Mouse (Mus musculus): Measurements from ENCODE around the gene Ear14.
"Not testable (repeated sequence)": the region's sequence is repeated elsewhere in the genome, so short reads cannot be mapped to it uniquely, and the experiment has no call there.

The Ear14 gene

DNA sequence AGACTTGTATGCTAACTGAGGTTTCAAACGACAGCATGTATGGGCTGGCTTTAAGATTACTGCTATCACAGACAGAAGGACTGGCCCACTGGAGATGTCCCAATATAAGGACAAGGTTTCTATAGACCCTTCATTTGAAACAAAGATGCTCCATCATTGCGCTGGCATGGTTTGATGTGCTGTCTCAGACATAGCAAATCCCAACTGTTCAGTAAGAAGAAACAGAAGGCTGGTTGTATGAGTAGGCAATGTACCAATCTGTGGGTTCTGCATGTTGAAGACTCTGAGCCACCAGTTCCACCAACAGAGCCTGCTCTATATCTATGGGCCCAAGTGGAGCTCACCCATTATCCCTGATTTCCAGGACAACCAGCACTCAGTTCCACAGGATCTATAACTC, at the start of gene Ear14:
Gene Ear14, plus strand, starts transcription at position 277 of the 400 bp plus-strand sequence.
- no peak for DNase-seq

GRCm38 (mm10) chr14:51156056-51156735, 47.0 kb upstream of the Ear14 start:
- no peak for DNase-seq

DNA sequence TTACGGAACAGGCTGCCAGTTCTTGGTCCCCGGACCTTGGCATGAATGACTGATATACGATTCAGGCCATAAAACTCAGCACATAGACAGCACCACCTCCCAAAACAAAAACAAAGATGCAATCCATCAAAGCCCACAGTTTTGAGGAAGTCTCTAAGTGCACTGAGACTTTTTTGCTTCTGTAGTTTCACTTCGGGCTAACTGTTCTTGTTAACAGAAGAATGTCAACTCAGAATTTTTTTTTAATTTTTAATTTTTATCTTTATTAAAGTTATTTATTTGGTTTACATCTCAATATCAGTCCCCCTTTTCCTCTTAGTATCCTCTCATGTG, 46.5 kb upstream of the Ear14 start:
- no peak for DNase-seq

DNA sequence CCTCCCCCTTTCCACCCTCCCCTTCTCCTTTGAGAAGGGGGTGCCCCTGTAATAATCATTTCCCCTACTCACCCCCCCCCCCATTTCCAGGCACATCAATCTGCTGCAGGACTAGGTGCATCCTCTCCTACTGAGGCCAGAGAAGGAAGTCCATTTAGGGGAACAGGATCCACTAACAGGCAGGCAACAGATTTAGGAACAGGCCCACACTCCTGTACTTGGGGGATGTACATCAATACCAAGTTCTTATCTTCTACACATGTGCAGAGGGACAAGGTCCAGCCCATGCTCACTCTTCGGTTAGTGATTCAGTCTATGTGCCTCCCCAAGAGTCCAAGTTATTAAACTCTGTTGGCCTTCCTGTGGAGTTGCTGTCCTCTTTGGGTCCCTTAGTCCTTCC, 46.1 kb upstream of the Ear14 start:
- no peak for DNase-seq

- not testable (repeated sequence) for DNase-seq
These were observed 41.2 kb upstream of the Ear14 start, which contains the start of gene Rnase2b for GRCm38 (mm10) chr14:51161976-51162375. TSS of gene Rnase2b (plus strand) at chr14:51162260.

GRCm38 (mm10) chr14:51163323-51163722, 39.9 kb upstream of the Ear14 start:
- DNase-seq, result not testable (repeated sequence)

- no peak for DNase-seq
These were observed 37.8 kb upstream of the Ear14 start for GRCm38 (mm10) chr14:51165435-51165834.

- DNase-seq, result no peak
These were observed 37.1 kb upstream of the Ear14 start for GRCm38 (mm10) chr14:51166068-51166467.

DNA sequence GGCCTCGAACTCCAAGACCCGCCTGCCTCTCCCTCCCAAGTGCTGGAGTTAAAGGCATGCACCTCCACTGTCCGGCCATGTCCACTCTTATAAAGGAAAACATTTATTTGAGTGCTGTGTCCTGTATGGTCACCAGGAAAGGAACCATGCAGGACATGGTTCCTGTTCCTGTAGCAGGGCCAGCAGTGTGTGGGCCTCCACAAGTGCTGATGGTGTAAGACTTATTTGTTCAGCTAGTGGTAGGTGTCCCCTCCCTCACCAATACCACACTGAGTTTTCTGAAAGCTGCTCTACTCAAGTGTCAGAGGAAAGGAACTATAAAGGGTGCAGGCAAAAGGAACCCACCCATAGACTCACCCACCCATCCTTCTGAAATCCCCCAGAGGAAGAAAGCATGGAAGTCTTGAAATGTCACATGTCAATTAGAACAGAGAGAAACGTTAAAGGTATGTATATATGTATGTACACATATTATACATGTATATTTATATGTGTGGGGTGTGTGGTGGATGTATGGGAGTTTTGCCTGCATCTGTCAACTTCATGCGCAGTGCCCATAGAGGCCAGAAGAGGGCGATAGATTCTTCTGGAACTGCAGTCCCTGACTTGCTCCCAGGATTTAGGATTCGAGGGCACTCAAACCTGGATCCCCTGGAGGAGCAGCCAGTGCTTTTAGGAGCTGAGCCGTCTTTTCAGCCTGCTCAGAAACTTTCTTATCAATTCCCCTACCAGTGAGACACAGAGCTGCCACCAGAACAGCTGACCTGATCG, 30.9 kb upstream of the Ear14 start:
- peak; percentile 76 for DNase-seq

- not testable (repeated sequence) for DNase-seq
These were observed 30.2 kb upstream of the Ear14 start for GRCm38 (mm10) chr14:51172947-51173346.

DNA sequence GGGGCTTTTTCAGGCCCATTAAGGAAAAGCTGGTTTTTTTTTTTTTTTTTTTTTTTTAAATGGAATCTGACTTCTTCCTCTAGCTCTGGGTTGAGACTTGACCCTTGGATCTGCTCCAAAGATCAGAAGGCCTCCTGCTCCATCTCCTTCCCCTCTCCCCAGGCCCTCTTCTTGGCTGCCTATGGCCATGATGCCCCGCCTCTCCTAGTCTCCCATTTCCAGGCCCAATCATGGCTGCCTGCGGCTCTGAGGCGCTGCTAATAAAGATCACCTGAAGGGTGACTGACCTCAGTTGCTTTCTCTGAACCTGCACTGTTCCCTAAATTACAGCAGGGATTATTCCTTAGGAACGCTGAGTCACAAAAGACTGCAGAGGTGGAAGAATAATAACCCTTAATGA, 29.3 kb upstream of the Ear14 start:
- no peak for DNase-seq

- DNase-seq, result not testable (repeated sequence)
These were observed 22.1 kb upstream of the Ear14 start for GRCm38 (mm10) chr14:51181051-51181450.

DNA sequence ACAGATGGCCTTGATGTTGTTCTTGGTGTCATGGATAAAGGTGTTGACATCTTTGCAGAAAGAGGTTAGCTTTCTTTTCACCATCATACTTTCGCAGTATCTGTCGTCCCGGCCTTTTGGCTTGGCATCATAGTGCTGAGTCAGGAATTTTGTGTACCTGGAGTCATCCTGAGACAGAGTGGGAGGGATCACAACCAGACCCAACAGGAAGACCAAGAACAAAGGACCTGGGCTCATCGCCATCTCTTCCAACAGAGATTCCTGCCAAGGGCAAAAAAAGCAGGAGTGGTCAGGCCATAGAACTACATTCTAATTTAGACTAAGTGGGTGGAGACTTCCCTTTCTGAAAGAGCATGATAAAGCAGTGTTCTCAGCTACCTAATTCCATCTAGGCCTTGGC, 7.5 kb upstream of the Ear14 start:
- no peak for DNase-seq

DNA sequence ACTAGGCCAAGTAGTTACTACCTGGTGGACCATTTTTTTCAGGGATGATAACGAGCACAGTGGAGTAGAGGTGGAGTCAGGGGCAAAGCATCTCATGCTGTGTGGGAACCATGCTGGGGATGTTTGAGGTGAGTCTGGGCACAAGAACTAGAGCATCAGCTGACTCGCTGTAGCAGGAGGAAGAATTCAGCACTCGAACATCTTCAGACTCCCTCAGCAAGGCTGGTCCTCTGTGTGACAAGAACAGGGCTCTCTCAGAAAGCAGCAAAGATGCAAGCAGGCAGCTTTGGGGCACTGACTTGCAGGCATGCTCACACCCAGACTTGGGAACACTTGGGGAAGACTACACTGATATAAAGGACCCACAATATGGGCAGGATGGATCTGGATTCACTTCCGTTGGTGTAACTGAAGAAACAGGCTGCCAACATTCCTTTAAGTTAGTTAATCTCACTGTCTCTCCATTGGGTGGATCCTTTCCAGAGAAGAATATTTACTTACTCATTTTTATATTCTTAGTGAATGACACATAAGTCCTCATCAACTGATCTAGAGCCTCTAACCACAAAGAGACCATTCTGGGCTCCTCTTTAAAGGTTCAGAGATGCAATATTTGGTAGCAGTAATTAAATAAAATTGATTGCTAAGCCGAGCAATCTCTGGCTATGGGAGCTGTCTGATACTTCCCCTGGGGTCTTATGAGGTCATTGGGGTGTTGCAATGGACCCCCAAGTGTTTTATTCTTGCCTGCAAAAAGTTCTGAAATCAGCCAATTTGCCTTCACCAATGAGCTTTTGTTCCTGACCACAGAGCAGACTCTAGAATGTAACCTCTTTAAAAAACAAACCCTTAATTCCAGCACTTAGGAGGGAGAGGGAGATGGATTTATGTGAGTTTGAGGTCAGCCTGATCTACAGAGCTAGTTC, 3.8 kb upstream of the Ear14 start, which contains the start of gene Ang2:
Gene Ang2, minus strand, starts transcription at position 51 of the 926 bp plus-strand sequence.
- no peak for DNase-seq

DNA sequence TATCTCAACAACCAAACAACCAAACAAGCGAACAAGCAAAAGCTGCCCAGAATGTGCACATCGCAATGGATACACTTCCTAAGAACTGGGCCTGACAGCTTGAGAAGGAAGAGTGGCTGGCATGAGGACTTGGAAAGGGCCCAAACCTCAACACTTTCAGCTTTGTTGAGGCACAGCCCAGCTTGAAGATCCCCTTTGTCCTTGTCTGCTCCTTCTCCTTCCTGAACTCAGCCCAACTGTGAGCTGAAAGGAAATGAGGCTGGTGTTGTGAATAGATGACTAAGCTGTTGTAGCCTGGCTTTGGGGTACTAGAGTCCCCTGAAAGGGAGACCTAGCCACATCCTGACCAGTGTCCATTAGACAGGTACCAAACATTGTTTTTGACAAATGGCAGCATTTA, 3.1 kb upstream of the Ear14 start:
- DNase-seq, result no peak

DNA sequence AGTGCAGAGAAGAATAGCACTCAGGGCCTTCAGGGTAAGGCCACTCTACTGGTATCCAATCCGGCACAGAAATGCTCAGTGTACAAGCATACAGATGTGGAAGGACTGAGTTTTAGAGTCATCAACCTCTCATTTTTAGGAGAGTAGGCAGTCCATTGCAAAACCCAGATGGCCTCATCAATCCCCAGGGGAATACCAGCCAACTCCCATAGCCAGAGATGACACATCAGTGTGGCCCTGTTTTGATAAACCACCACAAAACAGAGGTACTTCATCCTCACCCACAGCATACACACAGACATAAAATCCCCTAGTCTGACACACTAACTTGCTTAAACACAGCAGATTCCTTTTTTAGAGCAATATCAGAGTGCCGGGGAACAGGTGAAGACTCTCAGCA, 2.7 kb upstream of the Ear14 start:
- no peak for DNase-seq

GRCm38 (mm10) chr14:51220075-51220474, 16.9 kb downstream of the Ear14 start:
- DNase-seq, result not testable (repeated sequence)

DNA sequence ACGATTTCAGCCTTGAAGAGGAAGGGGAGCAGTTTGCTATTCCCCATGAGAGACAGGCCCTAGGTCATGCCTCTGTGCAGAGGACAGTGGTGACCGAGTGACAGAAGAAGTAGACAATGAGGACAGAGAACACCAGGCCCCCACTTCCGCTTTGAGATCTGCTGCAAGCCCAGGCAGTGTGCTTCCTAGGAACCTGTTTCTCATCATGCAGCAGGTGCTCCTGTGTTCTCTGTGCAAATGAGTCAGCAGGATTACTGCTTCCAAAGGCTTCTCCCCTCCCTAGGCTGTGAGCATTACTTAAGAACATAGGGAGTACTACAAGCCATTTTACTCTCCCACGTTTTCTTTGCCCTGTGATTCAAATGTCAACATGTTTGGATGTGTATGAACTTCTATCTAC, 26.5 kb downstream of the Ear14 start:
- not testable (repeated sequence) for DNase-seq

- not testable (repeated sequence) for DNase-seq
These were observed 34.3 kb downstream of the Ear14 start for GRCm38 (mm10) chr14:51237488-51237887.

- peak; percentile 5 for DNase-seq
These were observed 37.7 kb downstream of the Ear14 start for GRCm38 (mm10) chr14:51240899-51241298.

DNA sequence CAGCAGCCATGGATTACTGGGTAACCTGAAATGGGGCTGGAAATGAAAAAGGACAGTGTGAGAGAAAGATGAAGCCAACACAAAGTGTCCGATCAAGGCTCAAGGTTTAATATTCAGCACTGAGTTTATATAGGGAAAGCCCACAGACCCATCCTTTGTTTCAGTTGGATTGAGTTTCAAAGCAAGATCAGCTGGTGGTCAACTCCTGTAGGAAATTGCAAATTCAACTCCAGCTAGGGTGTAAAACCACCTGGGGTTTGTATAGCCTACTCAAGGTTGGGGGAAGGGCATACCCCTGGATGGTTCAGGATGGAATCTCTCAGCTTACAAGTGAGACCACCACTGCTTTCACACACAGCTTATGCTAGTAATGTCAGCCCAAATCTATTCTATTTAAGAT, 44.5 kb downstream of the Ear14 start:
- DNase-seq, result no peak

DNA sequence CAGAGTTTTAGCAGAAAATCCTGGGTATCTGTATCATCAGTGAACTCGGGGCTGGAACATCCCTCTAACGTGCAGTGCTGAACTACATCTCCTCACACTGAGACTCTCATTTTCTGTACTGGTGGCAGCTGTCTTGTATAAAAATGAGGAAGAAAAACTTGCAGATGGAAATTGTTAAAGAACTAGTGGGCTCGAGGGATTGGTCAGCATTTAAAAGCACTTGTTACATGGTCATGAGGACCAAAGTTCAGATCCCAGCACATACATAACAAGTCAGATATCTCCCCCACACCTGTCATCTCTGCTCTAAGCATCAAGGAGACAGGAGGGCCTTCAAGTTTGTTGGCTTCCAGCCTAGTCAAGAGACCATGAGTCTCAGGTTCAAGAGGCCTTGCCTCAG, 47.2 kb downstream of the Ear14 start:
- DNase-seq, result no peak

- DNase-seq, result not testable (repeated sequence)
These were observed 49.0 kb downstream of the Ear14 start for GRCm38 (mm10) chr14:51252206-51252605.
